Mouse (Mus musculus): ENCODE measurements around the gene Gper1.
A peak's percentile ranks its signal among the peaks of the same experiment; 100 is the strongest.

Gene Gper1

GRCm38 (mm10) chr5:139448025-139448424 is 25.1 kb downstream of the Gper1 start:
- no peak for DNase-seq

- peak; percentile 48 to 51 for DNase-seq
Measured at GRCm38 (mm10) chr5:139449161-139449791, 26.3 kb downstream of the Gper1 start.

GRCm38 (mm10) chr5:139449926-139450325 is 27.0 kb downstream of the Gper1 start:
- no peak for DNase-seq

DNA sequence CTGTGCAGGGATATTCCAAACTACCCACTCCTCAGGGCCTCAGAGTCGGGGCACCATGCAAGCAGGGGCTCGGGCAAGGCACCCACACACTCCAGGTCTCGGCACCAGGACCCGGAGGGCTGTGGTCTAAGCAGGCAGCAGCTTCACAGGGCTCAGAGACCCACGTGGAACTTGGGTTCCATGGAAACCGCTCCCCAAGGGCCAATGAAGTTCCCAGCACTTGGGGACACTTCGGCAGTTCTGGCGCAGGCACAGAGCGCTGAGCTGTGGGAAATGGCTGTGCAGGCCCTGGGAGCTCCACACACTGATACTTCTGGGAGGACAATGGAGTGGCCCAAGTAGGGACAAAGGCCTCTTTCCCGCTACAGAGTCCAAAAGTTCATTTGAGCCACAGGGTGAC is 30.1 kb downstream of the Gper1 start:
- no peak for DNase-seq

DNA sequence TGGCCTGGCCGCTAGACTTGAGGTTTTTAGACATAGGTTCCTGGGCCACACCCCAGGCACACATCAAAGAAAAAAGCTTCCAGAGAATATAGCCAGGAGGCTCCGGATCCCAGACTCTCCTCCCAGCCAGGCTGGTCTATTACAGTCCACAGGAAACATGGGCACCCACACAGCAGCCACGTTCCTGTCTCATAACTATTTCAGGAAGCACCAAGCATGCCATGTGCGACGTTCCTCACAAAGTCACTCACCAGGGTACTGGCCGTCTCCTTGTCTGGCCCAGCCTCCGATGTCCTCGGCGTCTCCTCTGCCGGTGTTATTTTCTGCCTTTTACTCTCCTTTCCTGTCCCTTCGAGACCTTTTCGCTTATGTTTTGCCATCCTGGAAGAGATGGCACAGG is 32.2 kb downstream of the Gper1 start:
- DNase-seq = no peak

- DNase-seq = no peak
Measured at GRCm38 (mm10) chr5:139457241-139457640, 34.3 kb downstream of the Gper1 start.

- no peak for DNase-seq
Measured at GRCm38 (mm10) chr5:139459938-139460337, 37.0 kb downstream of the Gper1 start.

DNA sequence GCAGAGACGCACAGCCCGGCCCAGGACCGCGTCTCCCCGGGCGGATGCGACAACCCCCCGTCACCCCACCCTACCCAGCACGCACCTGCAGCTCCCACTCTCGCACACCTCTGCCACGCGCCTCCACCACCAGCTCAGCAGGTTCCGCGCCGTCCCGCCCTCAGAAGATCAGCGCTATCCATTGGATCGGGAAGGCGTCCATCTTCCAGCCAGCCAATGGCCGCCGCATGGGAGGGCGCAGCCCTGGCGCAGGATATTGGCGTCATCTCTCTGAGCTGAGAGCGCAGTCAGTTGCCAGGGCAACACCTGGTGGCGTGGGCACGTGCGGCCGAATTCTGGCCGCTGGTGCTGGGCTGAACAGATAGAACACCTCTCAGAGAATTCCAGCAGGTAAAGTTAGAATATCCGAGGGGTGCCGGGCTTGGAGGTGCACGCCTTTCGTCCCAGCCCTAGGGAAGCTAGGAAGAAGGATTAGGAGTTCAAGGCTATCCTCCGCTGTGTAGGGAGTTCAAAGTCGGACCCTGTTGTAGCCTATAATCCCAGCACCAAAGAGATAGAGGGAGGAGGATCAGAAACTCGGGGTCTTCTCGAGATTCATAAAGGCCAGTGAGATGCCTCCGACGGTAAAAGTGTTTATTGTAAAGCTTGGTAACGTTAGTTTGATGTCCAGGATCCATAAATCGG is 37.6 kb downstream of the Gper1 start, which contains the start of gene 3110082I17Rik:
TSS of gene 3110082I17Rik (minus strand) at position 144 of the 684 bp plus-strand sequence.
- peak; percentile 98 to 99 for DNase-seq

- no peak for DNase-seq
Measured at GRCm38 (mm10) chr5:139464874-139465273, 41.9 kb downstream of the Gper1 start.

- no peak for DNase-seq
Measured at GRCm38 (mm10) chr5:139466373-139466772, 43.4 kb downstream of the Gper1 start.

- DNase-seq = no peak
Measured at GRCm38 (mm10) chr5:139466801-139467200, 43.9 kb downstream of the Gper1 start.

GRCm38 (mm10) chr5:139467998-139468397 is 45.0 kb downstream of the Gper1 start:
- peak; percentile 39 to 59 for DNase-seq

DNA sequence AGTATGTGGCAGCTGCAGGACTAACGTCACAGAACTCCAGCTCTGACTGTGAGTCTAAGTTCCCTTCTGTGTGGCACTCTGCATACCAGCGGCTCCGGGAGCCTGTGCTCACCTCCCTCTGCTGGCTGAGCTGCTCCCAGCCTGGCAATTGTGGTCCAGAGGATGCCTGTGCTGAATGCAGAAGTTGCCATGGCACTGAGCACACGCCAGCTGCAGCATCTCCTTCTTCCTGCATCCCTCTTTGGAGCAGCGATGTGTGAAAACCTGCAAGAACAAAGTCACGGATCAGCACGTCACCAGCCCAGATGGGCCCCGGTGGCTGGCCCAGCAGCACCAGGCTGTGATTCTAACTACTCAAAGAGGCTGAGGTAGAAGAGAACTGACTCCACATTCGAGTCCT is 51.8 kb downstream of the Gper1 start:
- DNase-seq = no peak
